Mouse (Mus musculus): ENCODE measurements around the gene Ralgds.

The Ralgds gene

DNA sequence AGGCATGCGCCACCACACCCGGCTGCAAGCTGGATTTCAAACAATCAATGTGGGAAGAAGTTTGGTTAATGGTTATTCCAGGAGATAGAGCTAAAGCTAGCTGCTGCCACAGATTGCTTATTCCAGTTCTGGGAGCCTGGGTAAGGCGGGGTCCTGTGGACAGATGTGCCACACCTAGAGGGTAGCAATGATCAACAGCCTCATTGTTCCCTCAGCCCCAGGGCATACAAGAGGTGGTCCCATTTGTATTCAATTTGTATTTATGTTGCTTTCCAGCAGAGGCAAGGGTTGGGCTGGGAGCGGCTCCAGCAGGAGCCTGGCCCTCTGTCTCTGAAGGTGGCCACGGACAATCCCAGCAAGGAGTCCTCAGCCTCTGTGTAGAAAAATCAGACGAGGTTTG, 6.6 kb upstream of the Ralgds start:
- no peak for DNase-seq

- peak in 1 of 2 experiments; percentile 2 for DNase-seq
These were observed 1.3 kb upstream of the Ralgds start for GRCm38 (mm10) chr2:28511600-28511999.

GRCm38 (mm10) chr2:28513431-28514370, 776 bp downstream of the Ralgds start:
- DNase-seq: peak; percentile 54 to 65

GRCm38 (mm10) chr2:28514489-28514888, 1.6 kb downstream of the Ralgds start:
- DNase-seq: peak; percentile 82 to 87

GRCm38 (mm10) chr2:28517206-28517909, 4.4 kb downstream of the Ralgds start:
- peak; percentile 84 to 90 for DNase-seq

- DNase-seq: no peak
These were observed 5.3 kb downstream of the Ralgds start for GRCm38 (mm10) chr2:28518231-28518630.

DNA sequence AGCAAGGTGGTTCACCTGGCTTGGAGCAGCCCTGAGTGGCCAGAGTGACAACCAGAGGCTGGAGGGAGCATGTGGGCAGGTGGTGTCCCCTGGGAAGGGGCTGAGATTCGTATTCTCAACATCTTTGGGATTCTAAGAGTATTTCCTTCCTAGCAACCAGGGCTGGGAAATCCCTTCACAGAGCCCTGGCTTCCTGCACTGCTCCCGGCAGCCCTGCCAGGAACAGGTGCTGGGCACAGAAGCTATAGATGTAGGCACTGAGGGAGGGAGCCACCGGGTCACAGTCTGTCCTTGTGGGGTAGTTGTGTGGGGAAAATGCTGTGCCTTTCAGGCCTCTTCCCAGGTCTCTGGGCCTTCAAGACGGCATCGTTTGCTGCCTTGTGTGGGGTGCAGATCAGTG, 7.7 kb downstream of the Ralgds start:
- no peak for DNase-seq

GRCm38 (mm10) chr2:28521571-28522151, 8.7 kb downstream of the Ralgds start:
- no peak for DNase-seq

DNA sequence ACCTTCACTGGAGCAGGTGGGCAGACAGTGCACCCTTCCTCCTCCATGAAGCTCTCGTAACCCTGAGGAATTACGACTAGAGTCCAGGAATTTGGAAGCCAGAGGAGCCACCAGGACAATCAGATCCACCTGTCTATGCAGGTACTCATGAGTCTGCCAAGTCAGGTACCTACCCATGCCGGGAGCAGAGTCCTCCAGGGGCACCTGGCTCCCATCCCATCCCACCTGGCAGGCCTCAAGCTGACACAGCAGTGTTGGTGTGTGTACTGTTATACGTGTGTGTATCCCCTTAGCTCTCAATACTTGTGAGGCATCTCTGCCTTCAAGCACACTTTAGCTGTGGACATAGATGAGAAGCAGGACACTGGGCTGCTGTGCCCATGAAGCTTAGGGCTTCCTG, 9.2 kb downstream of the Ralgds start:
- DNase-seq: no peak

DNA sequence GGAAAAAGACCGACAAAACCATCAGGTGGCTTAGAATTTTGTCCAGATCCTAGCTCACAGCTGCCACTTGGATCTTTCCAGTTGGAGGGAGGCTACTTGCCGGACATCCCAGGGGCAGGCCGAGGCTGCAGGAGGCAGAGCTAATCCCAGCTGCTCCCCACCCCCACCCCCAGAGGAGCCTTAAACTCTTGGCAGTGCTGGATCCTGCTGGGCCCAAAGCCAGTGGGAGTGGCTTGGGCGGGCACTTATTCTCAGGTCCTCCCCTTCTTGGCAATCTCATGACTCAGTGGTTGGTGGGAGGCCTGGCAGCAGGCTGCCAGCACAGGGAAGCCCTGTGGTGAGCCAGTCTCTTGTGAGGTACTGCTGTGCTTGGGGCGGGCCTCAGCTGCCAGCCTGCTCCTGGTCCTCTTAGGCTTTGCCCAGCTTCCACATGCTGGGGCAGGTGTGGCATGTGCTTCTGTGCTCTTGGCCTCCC, 10.8 kb downstream of the Ralgds start:
- DNase-seq: peak; percentile 93 to 94

- no peak for DNase-seq
These were observed 11.5 kb downstream of the Ralgds start for GRCm38 (mm10) chr2:28524406-28524805.

DNA sequence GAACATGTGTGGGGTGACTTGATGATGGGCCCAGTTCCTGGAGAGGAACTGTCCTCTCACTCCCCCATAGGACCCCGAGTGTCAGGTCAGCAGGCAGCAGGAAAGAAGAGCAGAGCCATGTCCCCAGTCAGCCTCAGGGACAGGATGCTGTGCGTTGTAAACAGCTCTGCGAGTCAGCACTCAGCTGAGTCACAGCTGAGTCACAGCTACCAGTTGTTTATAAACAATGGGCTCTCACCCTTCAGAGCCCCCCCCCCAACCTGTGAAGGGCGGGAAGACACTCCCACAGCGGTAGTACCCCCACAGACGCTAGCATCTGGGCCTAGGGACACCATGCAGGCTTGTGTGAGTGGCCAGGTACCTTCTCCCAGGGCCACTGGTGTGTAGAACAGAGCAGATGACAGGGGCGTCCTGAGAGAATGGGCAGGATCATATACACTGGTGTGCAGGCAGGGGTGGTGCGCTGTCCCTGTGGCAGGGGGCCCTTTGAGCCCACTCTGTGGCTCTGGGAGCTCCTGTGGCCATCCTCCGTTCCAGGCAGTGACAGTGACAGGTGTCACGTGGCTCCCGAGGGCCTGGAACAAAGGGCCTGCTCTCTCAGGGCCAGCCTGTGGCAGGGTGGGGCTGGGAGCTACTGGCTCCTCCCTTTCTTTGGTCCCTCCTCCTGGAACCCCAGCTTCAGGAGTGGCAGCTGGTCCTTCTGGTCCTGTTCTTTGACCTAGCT, 12.5 kb downstream of the Ralgds start:
- peak; percentile 91 to 94 for DNase-seq

DNA sequence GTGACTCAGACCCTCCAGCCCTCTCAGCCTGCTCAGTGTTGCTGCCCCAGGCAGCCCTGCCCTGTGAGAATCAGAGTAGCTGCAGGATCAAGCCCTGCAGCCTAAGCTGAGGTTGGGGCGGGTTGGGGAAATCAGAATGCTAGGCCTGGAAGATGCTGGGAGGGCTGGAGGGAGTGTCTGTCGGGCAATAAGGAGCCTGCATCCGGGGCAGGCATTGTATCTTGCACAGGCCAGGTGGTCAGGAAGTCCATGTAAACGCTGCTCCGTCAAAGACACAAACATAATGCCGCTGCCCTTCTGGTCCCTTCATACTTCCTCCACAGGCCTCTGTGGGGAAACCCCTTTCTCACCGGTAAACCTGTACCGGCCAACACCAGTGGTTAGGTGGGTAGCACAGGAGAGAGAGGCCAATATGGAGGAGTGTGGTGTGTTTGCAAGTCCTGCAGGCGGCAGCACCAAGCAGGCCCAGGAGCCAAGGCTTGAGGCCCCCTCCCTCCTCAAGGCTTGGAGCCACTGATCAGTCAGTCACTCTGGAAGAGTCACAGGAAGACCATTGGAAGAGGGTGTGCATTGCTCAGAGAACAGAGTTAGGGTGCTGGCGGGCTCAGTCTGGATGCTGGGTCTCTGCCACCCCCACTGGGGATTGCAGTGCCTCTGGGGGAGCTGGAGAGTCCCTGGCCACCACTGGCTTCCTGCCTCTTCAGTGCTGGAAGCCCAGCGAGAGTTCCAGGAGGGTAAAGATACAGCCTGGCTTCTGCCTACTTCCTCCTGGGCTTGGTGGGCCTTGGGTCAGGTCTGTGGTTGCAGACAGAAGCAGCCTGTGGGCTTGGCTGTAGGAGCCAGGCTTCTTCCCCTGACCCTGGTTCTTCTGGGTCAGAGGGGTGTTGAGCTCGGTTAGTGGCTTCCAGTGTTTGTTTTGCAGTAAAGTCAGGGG, 13.3 kb downstream of the Ralgds start:
- DNase-seq: no peak

DNA sequence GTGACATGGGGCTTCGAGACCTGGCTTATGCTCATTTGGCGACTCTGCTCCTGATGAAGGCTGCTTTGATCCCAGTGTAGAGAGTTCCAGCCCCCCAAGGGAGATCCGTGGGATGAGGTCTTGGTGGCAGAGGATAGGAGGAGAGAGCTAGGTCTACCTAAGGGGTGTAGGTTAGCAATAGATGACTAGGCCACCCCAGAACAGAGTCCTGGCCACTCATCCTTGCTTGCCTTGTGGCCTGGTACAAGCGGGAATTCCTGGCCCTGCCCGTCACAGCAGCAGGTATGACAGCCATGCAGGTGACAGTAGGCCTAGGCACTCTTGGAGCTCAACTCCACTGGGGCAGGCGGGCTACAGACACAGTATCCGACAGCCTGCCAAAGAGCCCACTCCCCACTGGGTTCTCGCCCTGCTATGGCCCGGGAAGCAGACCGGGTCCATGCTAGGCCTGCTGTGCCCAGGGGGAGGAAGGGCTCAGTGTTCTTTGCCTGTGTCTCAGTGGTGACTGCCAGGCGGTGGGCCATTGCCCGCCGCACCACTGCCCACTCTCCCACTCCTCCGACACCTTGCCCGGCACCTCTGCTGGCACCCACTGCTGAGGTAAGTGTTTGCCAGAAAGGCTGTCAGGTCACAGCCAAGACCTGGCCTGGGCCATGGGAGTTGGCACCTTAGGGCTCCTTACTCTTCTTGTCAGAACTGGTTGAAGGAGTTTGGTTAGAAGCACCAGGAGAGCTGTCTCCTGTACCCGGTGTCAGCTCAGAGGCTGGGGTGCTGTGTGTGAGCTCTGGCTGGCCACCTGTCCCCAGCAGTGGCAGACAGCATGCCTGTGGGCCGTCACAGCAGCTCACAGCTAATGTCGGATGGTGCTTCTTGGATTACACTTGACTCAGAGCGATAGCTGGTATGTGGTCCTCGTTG, 14.8 kb downstream of the Ralgds start:
- no peak for DNase-seq

DNA sequence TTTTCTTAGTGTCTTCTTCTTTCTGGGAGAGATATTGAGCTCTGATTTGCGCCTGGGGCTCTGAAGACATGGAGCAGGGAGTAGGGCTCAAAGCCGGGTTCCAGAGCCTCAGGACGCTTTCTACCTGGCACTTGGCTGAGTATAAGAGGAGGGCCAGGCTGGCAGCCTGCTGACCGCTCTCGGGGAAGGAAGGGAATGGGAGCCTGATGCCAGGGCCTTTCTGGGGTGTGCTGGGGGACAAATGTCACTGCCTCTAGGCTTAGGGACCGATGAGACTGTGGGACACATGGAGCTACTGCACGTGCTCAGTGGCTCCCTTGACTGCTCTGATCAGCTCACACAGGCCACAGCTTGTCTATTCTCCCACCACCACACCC, 15.4 kb downstream of the Ralgds start:
- no peak for DNase-seq

GRCm38 (mm10) chr2:28529856-28530255, 16.9 kb downstream of the Ralgds start:
- DNase-seq: no peak

- DNase-seq: no peak
These were observed 17.4 kb downstream of the Ralgds start for GRCm38 (mm10) chr2:28530311-28530710.

GRCm38 (mm10) chr2:28532938-28533771, 20.2 kb downstream of the Ralgds start:
- peak; percentile 93 to 94 for DNase-seq

DNA sequence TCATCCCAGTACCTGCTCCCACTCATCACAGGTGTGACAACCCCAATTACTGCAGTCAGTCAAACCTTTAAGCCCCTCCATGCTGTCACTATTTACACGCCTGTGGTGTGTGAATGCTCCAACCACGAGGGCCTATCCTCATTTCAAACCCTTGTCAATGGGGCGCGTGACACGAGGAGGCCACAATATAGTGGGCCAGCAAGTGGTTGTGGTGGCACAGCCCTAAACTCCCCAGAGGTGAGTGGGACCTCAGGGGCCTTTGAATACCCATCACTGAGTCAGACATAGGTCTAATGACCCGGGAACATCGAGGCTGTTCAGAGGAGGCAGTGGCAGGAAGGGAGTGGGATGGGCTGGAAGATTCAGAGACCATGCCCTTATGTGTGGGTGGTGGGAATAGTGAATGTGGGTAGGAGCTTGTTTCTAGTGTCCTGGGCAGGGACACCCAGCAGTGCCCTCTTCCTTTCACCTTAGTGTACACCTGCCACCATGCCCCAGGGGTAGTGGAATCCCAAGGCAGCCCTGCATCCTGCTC, 21.0 kb downstream of the Ralgds start:
- DNase-seq: no peak
